ENCODE assay signal across 25 mouse cellular contexts in genomic region chr8:54894637-54895322, GRCm38 (mm10). TPM values are rescaled to one million over a fixed set of nuclear protein-coding genes. Genes with fewer than 3 reads are reported as not detected.
DNase-seq lines count a peak whose midpoint lies in the region; ATAC-seq and TF ChIP-seq lines count a peak whose summit lies in the region.
"Had no signal": no experiment of that assay in that cellular context is flagged by ENCODE, and none has a peak within 500 bp of the region (broad histone marks: within the 10 kb centered on the region; RNA-seq: fewer than 3 reads in every experiment).

No protein-coding gene starts in this region.

- intact Hi-C loops in left cerebral cortex, adult 2 months (cut with DNase I): no loop called here
- intact Hi-C loops in left cerebral cortex, postnatal 36 days (cut with DNase I): no loop called here

- no peak overlapping the region for H3K4me3 ChIP-seq in forebrain, embryonic 15.5 days
- no peak overlapping the region for H3K4me3 ChIP-seq in forebrain, embryonic 12.5 days (replicated peaks)
- H3K4me3 ChIP-seq in left cerebral cortex, adult 2 months: no peak overlapping the region
- no peak overlapping the region for H3K4me3 ChIP-seq in forebrain, embryonic 16.5 days (replicated peaks; ENCODE audit: low read length)
- H3K4me3 ChIP-seq: gastrocnemius, adult 2 months; hindbrain, embryonic 13.5 days; intestine, embryonic 15.5 days had no signal

- peak overlapping the region; percentile 85 for H3K27ac ChIP-seq in forebrain, embryonic 15.5 days (replicated peaks)
- no peak overlapping the region for H3K27ac ChIP-seq in forebrain, embryonic 12.5 days
- peak overlapping the region; percentile 25; the same call in 1 of the 2 replicates for H3K27ac ChIP-seq in left cerebral cortex, adult 2 months
- H3K27ac ChIP-seq in forebrain, embryonic 16.5 days (ENCODE audit: low read length): peak overlapping the region; percentile 70
- H3K27ac ChIP-seq: gastrocnemius, adult 2 months; hindbrain, embryonic 13.5 days; intestine, embryonic 15.5 days had no signal

- H3K9me3 ChIP-seq in forebrain, embryonic 15.5 days: no peaks in the 10 kb centered on the region
- no peaks in the 10 kb centered on the region for H3K9me3 ChIP-seq in forebrain, embryonic 12.5 days
- no peaks in the 10 kb centered on the region for H3K9me3 ChIP-seq in forebrain, embryonic 16.5 days (ENCODE audit: control insufficient read depth, low read length)
- H3K9me3 ChIP-seq: hindbrain, embryonic 13.5 days; intestine, embryonic 15.5 days had no signal

- peaks cover 6% of the 10 kb centered on the region; the same call in 1 of the 2 replicates for H3K4me1 ChIP-seq in forebrain, embryonic 15.5 days
- no peaks in the 10 kb centered on the region for H3K4me1 ChIP-seq in forebrain, embryonic 12.5 days
- H3K4me1 ChIP-seq in forebrain, embryonic 16.5 days (replicated peaks; ENCODE audit: control insufficient read depth, insufficient read depth, low read length): no peaks in the 10 kb centered on the region
- H3K4me1 ChIP-seq: hindbrain, embryonic 13.5 days; intestine, embryonic 15.5 days had no signal

- DNase-seq in left cerebral cortex, adult 2 months (ENCODE audit: extremely low spot score in 1 of 2, low spot score in 2 of 2): no peak
- no peak for DNase-seq in left cerebral cortex, postnatal 36 days (ENCODE audit: low spot score in 2 of 2)
- DNase-seq in neural tube, embryonic 10.5 days (ENCODE audit: extremely low spot score, low spot score): no peak
- DNase-seq: adrenal gland, adult 2 months; adrenal gland, postnatal 14 days; cerebellum, adult 18-20 months; cerebellum, adult 9-10 months; cerebellum, postnatal 14 days; gastrocnemius, adult 2 months; gastrocnemius, postnatal 14 days; heart, adult 11 months; kidney, adult 11 months had no signal

- no peak overlapping the region for H3K9ac ChIP-seq in forebrain, embryonic 15.5 days (replicated peaks)
- no peak overlapping the region for H3K9ac ChIP-seq in forebrain, embryonic 12.5 days
- no peak overlapping the region for H3K9ac ChIP-seq in forebrain, embryonic 16.5 days (replicated peaks; ENCODE audit: low read depth, low read length)
- H3K9ac ChIP-seq: hindbrain, embryonic 13.5 days; intestine, embryonic 15.5 days had no signal

- H3K36me3 ChIP-seq in forebrain, embryonic 15.5 days: no peaks in the 10 kb centered on the region
- no peaks in the 10 kb centered on the region for H3K36me3 ChIP-seq in forebrain, embryonic 12.5 days (replicated peaks)
- no peaks in the 10 kb centered on the region for H3K36me3 ChIP-seq in forebrain, embryonic 16.5 days (ENCODE audit: control insufficient read depth, insufficient read depth)
- H3K36me3 ChIP-seq: hindbrain, embryonic 13.5 days; intestine, embryonic 15.5 days had no signal

- TF ChIP-seq CTCF in left cerebral cortex, adult 2 months (IDR thresholded peaks at IDR 0.05): no peak

- H3K4me2 ChIP-seq in forebrain, embryonic 15.5 days (replicated peaks): no peak overlapping the region
- H3K4me2 ChIP-seq in forebrain, embryonic 12.5 days: no peak overlapping the region
- no peak overlapping the region for H3K4me2 ChIP-seq in forebrain, embryonic 16.5 days (ENCODE audit: low read length)
- H3K4me2 ChIP-seq: heart, embryonic 11.5 days; hindbrain, embryonic 13.5 days; intestine, embryonic 15.5 days had no signal

- WGBS in forebrain, embryonic 15.5 days: 65% methylated on average over 2 of the region's 2 CpGs
- WGBS in forebrain, embryonic 12.5 days: 84% methylated on average over 2 of the region's 2 CpGs
- WGBS in forebrain, embryonic 16.5 days: 56% methylated on average over 2 of the region's 2 CpGs

- peak; percentile 70 for ATAC-seq in forebrain, embryonic 15.5 days (replicated peaks)
- ATAC-seq in forebrain, embryonic 12.5 days (ENCODE audit: low FRiP score): no peak
- ATAC-seq in forebrain, embryonic 16.5 days: peak; percentile 65
- ATAC-seq: CD4-positive, CD25-positive, alpha-beta regulatory T cell, adult 4 months; hindbrain, embryonic 16.5 days; intestine, embryonic 15.5 days had no signal

- no peaks in the 10 kb centered on the region for H3K27me3 ChIP-seq in forebrain, embryonic 15.5 days
- H3K27me3 ChIP-seq in forebrain, embryonic 12.5 days: no peaks in the 10 kb centered on the region
- no peaks in the 10 kb centered on the region for H3K27me3 ChIP-seq in forebrain, embryonic 16.5 days (replicated peaks; ENCODE audit: control insufficient read depth, insufficient read depth, low read length)
- H3K27me3 ChIP-seq: hindbrain, embryonic 13.5 days; intestine, embryonic 15.5 days had no signal

RNA-seq across cellular contexts. Expression of gene Wdr17, which starts 7.8 kb away (rescaled TPM):
- polyA plus RNA-seq in forebrain, embryonic 15.5 days (2015; fragmentation: Nextera tagmentation; extraction: Ambion mirVana): 14.9 and 16.4 TPM in 2 replicates
- 6.8 and 7.2 TPM in 2 replicates for polyA plus RNA-seq in forebrain, embryonic 12.5 days (2016; fragmentation: Nextera tagmentation; extraction: Ambion mirVana)
- total RNA-seq in left cerebral cortex, adult 2 months (2021): 10 to 100 TPM; 40.9 to 44.5 TPM
- 10 to 100 TPM; 39.0 to 45.1 TPM for total RNA-seq in left cerebral cortex, postnatal 36 days (2021)
- 15.9 and 19.2 TPM in 2 replicates for polyA plus RNA-seq in forebrain, embryonic 16.5 days (2015; fragmentation: Nextera tagmentation; extraction: Ambion mirVana)
- total RNA-seq: adrenal gland, postnatal 14 days; heart, postnatal 25 days; MEL had no signal
- polyA plus RNA-seq: adrenal gland, adult 2 months; C2C12; CD4-positive, CD25-positive, alpha-beta regulatory T cell, adult 4 months; heart, postnatal 0 days had no signal

RNA-seq across cellular contexts. Expression of gene Gpm6a, which starts 59.9 kb away (rescaled TPM):
- 599 and 667 TPM in 2 replicates for polyA plus RNA-seq in forebrain, embryonic 15.5 days (2015; fragmentation: Nextera tagmentation; extraction: Ambion mirVana)
- 207 and 219 TPM in 2 replicates for polyA plus RNA-seq in forebrain, embryonic 12.5 days (2016; fragmentation: Nextera tagmentation; extraction: Ambion mirVana)
- 100 to 1,000 TPM; 934 to 993 TPM for total RNA-seq in left cerebral cortex, adult 2 months (2021)
- 1,000 to 10,000 TPM; 1,032 to 1,087 TPM for total RNA-seq in left cerebral cortex, postnatal 36 days (2021)
- 739 and 853 TPM in 2 replicates for polyA plus RNA-seq in forebrain, embryonic 16.5 days (2015; fragmentation: Nextera tagmentation; extraction: Ambion mirVana)
- total RNA-seq: hematopoietic stem cell, adult 5-6 weeks; MEL had no signal
- polyA plus RNA-seq: C2C12; CD4-positive, CD25-positive, alpha-beta regulatory T cell, adult 4 months had no signal
